Mouse (Mus musculus) G1E (cell line): ENCODE measurements at regions not wholly inside any gene's neighbourhood (a gene's known extent, or its start where the extent isn't known, plus 50 kb on each side); places are given as distances from the start of the nearest gene placed in this dataset.
"Not testable (repeated sequence)": the region's sequence is repeated elsewhere in the genome, so short reads cannot be mapped to it uniquely, and the experiment has no call there.

Source experiments
- CTCF ChIP-seq: IDR thresholded peaks from 2 replicates; pipeline ENCODE4 v1.5.1; 2012; ENCODE audit warnings: low read depth, low read length, inconsistent platforms, mixed read lengths
- GATA1 ChIP-seq: IDR thresholded peaks from 2 replicates; pipeline ENCODE4 v1.6.1; 2012; ENCODE audit warnings: borderline replicate concordance, low read length, inconsistent platforms, mixed read lengths
- TAL1 ChIP-seq: conservative IDR thresholded peaks from 2 replicates; pipeline ENCODE4 v1.6.1; 2012; ENCODE audit warnings: low read depth, low read length, inconsistent platforms, mixed read lengths

DNA sequence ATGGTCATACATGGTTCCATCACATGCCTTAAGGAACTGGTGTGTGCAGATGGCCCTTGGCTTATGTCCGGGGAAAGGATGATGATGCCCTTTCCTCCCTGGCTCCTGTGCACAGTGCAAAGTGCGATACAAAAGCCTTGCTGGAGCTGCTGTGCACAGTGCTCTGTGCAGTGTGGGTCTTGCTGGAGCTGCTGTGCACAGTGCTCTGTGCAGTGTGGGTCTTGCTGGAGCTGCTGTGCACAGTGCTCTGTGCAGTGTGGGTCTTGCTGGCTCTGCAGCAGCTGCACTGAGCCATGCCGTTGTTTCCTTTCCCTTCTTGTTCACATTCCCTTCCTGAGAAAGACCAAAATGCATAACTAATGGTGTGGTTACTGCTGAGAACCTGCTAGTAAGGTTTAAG lies 81.2 kb upstream of the Shb start:
- TF ChIP-seq CTCF, TAL1, GATA1: not testable (repeated sequence)
